Mouse (Mus musculus) myocyte (in vitro differentiated cells): Measurements from ENCODE around the gene Ubtf. TPM values are rescaled to one million over a fixed set of nuclear protein-coding genes. Genes with fewer than 3 reads are reported as not detected.

ENCODE experiments used
- H3K27me3 ChIP-seq: one replicate; pipeline ENCODE4 v1.6.1; 2011; ENCODE audit not compliant: control insufficient read depth, insufficient read depth, insufficient read length
- H3K36me3 ChIP-seq: one replicate; pipeline ENCODE4 v1.6.1; 2011; ENCODE audit not compliant: control insufficient read depth, insufficient read depth
- H3K4me2 ChIP-seq: one replicate; pipeline ENCODE4 v1.6.1; 2011; ENCODE audit warnings: low read depth, control low read depth
- H3K4me3 ChIP-seq: one replicate; pipeline ENCODE4 v1.5.1; 2011; ENCODE audit warnings: mild to moderate bottlenecking, control low read depth, moderate library complexity
- H3K79me2 ChIP-seq: one replicate; pipeline ENCODE4 v1.6.1; 2011; ENCODE audit not compliant: control insufficient read depth, insufficient read depth
- H3ac ChIP-seq: one replicate; pipeline ENCODE4 v1.6.1; 2011; ENCODE audit not compliant: control insufficient read depth, insufficient read length
- CEBPB ChIP-seq: IDR thresholded peaks from 2 replicates; pipeline ENCODE4 v1.6.1; 2011; ENCODE audit warnings: mild to moderate bottlenecking, moderate library complexity; ENCODE audit not compliant: poor library complexity, insufficient read depth, severe bottlenecking
- E2F4 ChIP-seq: IDR thresholded peaks from one replicate; pipeline ENCODE4 v1.6.1; 2011; ENCODE audit warnings: mild to moderate bottlenecking, control low read depth, moderate library complexity; ENCODE audit not compliant: insufficient read depth
- MAX ChIP-seq: IDR thresholded peaks from one replicate; pipeline ENCODE4 v1.6.1; 2011; ENCODE audit warnings: low read depth, mild to moderate bottlenecking, control low read depth
- MYOD1 ChIP-seq, 3 experiments: IDR thresholded peaks; one replicate each; pipeline ENCODE4 v1.6.1; 2011; ENCODE audit warnings: control low read depth in 2 of 3, low read depth in 2 of 3, mild to moderate bottlenecking in 2 of 3, moderate library complexity in 1 of 3; ENCODE audit not compliant: insufficient read length in 2 of 3, control insufficient read depth in 1 of 3
- MYOG ChIP-seq, 3 experiments: IDR thresholded peaks; one replicate each; pipeline ENCODE4 v1.6.1; 2011; ENCODE audit warnings: control low read depth in 2 of 3, low read depth in 2 of 3, mild to moderate bottlenecking in 2 of 3; ENCODE audit not compliant: insufficient read length in 2 of 3, control insufficient read depth in 1 of 3, insufficient read depth in 1 of 3
- POLR2A ChIP-seq: IDR thresholded peaks from one replicate; pipeline ENCODE4 v1.6.1; 2011; ENCODE audit warnings: low read depth, mild to moderate bottlenecking, control low read depth, moderate library complexity; ENCODE audit not compliant: insufficient read length
- POLR2AphosphoS2 ChIP-seq: IDR thresholded peaks from one replicate; pipeline ENCODE4 v1.6.1; 2011; ENCODE audit warnings: low read depth, control low read depth; ENCODE audit not compliant: insufficient read length
- REST ChIP-seq: IDR thresholded peaks from one replicate; pipeline ENCODE4 v1.6.1; 2011; ENCODE audit warnings: mild to moderate bottlenecking, control low read depth, moderate library complexity; ENCODE audit not compliant: insufficient read depth, insufficient read length
- SRF ChIP-seq: IDR thresholded peaks from one replicate; pipeline ENCODE4 v1.6.1; 2011; ENCODE audit warnings: low read depth; ENCODE audit not compliant: control insufficient read depth, insufficient read length
- TCF12 ChIP-seq: IDR thresholded peaks from one replicate; pipeline ENCODE4 v1.6.1; 2011; ENCODE audit warnings: mild to moderate bottlenecking, control low read depth; ENCODE audit not compliant: poor library complexity, insufficient read depth, severe bottlenecking
- TCF3 ChIP-seq: IDR thresholded peaks from one replicate; pipeline ENCODE4 v1.6.1; 2011; ENCODE audit warnings: low read depth, control low read depth; ENCODE audit not compliant: insufficient read length
- USF1 ChIP-seq: IDR thresholded peaks from one replicate; pipeline ENCODE4 v1.6.1; 2011; ENCODE audit warnings: low read depth, mild to moderate bottlenecking, control low read depth, moderate library complexity
- polyA plus RNA-seq: library from polyadenylated mRNA; unstranded; fragments of >200 nt; fragmentation: generic; extraction: Trizol; gene quantifications from one replicate; pipeline ENCODE4 v1.2.1, GENCODE M21; 2012; ENCODE audit warnings: missing spikeins

Gene Ubtf
- polyA plus RNA-seq, 1 experiment: 58.6 TPM

DNA sequence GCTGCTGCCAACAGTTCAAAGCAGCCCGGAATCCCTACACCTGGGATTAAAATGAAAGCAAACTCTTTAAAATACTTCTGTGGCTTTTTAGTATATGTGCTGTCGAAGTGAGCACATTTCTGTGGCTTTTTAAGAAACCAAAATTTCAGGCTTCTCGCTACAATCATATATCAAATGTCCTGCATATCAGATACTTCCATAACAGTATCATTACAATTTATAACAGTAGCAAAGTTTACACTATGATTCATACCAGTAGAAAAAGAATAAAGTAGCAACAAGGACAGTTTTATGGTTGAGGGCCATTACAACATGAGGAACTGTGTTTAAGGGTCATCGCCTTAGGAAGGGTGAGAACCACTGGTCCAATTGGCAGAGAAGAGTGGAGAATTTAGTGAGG is 21.6 kb upstream of the Ubtf start:
- Histone ChIP-seq H3K4me2 (no peak overlapping the region), H3K4me3 (no peak overlapping the region), H3ac (no peak overlapping the region), H3K36me3 (no peaks in the 10 kb centered on the region), H3K27me3 (peaks cover 27% of the 10 kb centered on the region), H3K79me2 (no peaks in the 10 kb centered on the region)
- TF ChIP-seq POLR2A (no peak), CEBPB (no peak), POLR2AphosphoS2 (no peak)

DNA sequence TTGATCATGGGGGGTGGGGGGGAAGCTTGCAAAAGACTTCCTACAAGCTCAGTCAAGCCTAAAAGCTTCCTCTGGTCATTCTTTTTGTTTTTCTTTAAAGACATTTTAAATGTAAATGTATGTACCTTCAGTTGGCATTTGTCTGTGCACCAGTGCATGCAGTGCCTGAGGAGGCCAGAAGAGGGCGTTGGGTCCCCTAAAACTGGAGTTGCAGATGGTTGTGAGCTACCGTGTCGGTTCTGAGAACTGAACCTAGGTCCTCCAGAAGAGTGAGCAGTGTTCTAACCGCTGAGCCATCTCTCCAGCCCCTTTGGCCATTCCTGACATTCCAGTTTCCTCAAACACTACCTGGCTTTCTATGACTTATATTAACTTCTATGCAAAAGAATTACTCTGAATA is 20.1 kb upstream of the Ubtf start:
- TF ChIP-seq SRF (no peak), MYOG (IDR thresholded peaks at IDR 0.05; ENCODE audit: control insufficient read depth in 1 of 3, insufficient read depth in 1 of 3, insufficient read length in 2 of 3, low read depth in 2 of 3) (no peak), E2F4 (no peak), TCF12 (no peak), USF1 (no peak), POLR2AphosphoS2 (no peak), MAX (no peak), MYOD1 (IDR thresholded peaks at IDR 0.05; ENCODE audit: control insufficient read depth in 1 of 3, insufficient read length in 2 of 3, low read depth in 2 of 3) (no peak), REST (no peak)
- Histone ChIP-seq H3K4me2 (no peak overlapping the region), H3K36me3 (no peaks in the 10 kb centered on the region), H3K4me3 (no peak overlapping the region), H3K27me3 (peaks cover 18% of the 10 kb centered on the region), H3ac (no peak overlapping the region), H3K79me2 (no peaks in the 10 kb centered on the region)

DNA sequence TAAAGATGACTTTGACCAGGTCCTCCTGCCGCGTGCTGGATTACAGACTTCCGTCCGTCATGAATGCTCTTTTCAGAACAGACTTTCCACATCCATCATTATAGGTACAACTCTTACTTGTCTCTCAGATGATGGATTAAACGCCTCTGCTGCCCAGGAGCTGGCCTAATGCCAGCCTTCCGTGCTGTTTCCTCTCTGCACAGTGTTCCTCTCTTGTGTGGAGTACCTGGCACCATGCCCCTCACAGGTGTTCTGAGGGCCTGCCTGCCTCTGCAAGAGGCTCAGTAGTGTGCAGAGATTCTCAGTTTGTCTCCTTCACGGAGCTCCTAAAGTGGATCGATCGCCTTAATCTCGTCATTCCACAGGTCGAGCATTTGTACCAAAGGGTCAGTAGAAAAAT is 19.7 kb upstream of the Ubtf start:
- no peaks in the 10 kb centered on the region for H3K36me3 ChIP-seq
- H3ac ChIP-seq: no peak overlapping the region
- TF ChIP-seq USF1: no peak
- no peak for TF ChIP-seq POLR2AphosphoS2
- no peak for TF ChIP-seq TCF12
- no peaks in the 10 kb centered on the region for H3K79me2 ChIP-seq
- H3K4me2 ChIP-seq: no peak overlapping the region
- H3K4me3 ChIP-seq: no peak overlapping the region
- H3K27me3 ChIP-seq: peaks cover 15% of the 10 kb centered on the region

DNA sequence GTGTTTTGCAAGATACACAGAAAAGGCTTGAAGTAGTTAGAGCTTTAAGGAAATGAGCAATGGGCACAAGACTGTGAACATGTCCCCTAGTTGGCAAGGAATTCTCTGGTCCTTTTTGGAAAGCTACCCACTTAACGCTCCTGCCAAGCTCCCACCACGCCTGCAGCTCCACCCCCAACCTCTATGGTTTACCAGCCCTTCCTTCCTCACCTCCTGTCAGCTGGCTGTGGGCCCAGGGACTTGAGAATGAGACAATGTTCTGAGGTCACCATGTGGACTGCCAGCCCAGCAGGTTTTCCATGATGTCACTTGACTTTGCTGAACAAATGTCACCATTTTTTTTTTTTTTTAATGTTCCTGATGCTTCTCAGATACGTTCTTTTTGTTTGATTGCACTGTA is 19.0 kb upstream of the Ubtf start:
- H3K4me2 ChIP-seq: no peak overlapping the region
- H3K27me3 ChIP-seq: peaks cover 11% of the 10 kb centered on the region
- no peak overlapping the region for H3K4me3 ChIP-seq
- no peak overlapping the region for H3ac ChIP-seq
- H3K79me2 ChIP-seq: no peaks in the 10 kb centered on the region
- TF ChIP-seq MYOG (IDR thresholded peaks at IDR 0.05; ENCODE audit: control insufficient read depth in 1 of 3, insufficient read depth in 1 of 3, insufficient read length in 2 of 3, low read depth in 2 of 3): peak in 1 of 3 experiments; percentile 8
- no peak for TF ChIP-seq REST
- no peaks in the 10 kb centered on the region for H3K36me3 ChIP-seq

DNA sequence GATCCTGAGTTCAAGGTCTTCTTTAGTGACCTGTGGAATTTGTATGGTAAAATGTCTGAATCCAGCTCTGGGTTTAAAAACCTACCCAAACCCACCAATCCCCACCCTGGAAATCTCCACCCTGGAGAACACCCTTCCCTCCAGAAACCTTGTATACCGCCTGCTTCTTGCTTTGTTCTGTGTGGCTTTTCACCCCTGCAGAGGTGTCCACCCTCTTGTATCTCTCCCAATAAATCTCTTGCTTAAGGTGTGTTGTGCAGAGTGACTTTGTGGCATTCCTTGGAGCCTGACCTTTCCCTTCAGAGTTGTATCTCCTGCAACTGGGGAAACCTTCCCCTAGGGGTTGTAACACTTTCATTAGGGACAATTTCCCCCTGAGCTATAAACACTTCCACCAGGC is 18.4 kb upstream of the Ubtf start:
- Histone ChIP-seq H3ac (no peak overlapping the region), H3K36me3 (no peaks in the 10 kb centered on the region), H3K4me3 (no peak overlapping the region), H3K79me2 (no peaks in the 10 kb centered on the region), H3K4me2 (no peak overlapping the region), H3K27me3 (peaks cover 13% of the 10 kb centered on the region)
- TF ChIP-seq REST (no peak), POLR2A (no peak), CEBPB (no peak), POLR2AphosphoS2 (no peak), USF1 (no peak), MYOG (IDR thresholded peaks at IDR 0.05; ENCODE audit: control insufficient read depth in 1 of 3, insufficient read depth in 1 of 3, insufficient read length in 2 of 3, low read depth in 2 of 3) (no peak), E2F4 (no peak), TCF3 (no peak), SRF (no peak)

DNA sequence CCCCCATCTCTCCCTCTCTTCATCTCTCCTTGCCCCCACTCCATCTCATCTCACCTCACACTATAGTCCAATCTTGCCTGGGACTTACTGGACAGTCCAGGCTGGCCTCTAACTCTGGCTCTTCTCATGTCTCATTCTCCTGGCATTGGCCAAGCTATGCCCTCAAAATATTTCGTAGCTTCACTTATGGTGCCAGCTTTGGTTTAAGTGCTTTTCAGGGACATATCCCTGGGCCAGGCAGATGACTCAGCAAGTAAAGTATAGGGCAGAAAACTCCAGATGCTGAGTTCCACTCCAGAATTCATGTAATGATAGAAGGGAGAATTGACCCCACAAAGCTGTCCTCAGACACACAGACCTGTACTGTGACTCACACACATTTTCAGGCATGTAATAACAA is 16.6 kb upstream of the Ubtf start:
- Histone ChIP-seq H3K79me2 (no peaks in the 10 kb centered on the region), H3K27me3 (peaks cover 12% of the 10 kb centered on the region), H3K36me3 (no peaks in the 10 kb centered on the region), H3K4me2 (no peak overlapping the region), H3ac (no peak overlapping the region), H3K4me3 (no peak overlapping the region)
- TF ChIP-seq REST: no peak
- TF ChIP-seq TCF3: no peak
- TF ChIP-seq SRF: no peak
- no peak for TF ChIP-seq POLR2A
- no peak for TF ChIP-seq TCF12
- TF ChIP-seq CEBPB: no peak
- TF ChIP-seq MAX: no peak
- TF ChIP-seq MYOG (IDR thresholded peaks at IDR 0.05; ENCODE audit: control insufficient read depth in 1 of 3, insufficient read depth in 1 of 3, insufficient read length in 2 of 3, low read depth in 2 of 3): no peak
- TF ChIP-seq POLR2AphosphoS2: no peak
- TF ChIP-seq USF1: no peak
- TF ChIP-seq E2F4: no peak
- no peak for TF ChIP-seq MYOD1 (IDR thresholded peaks at IDR 0.05; ENCODE audit: control insufficient read depth in 1 of 3, insufficient read length in 2 of 3, low read depth in 2 of 3)
